Mouse (Mus musculus) cerebellum, postnatal 14 days (tissue): ENCODE results near the gene Per3.

Source experiments
- DNase-seq, 2 experiments: peaks; one replicate each; pipeline ENCODE4 v3.0.0; 2021; ENCODE audit warnings: mixed read lengths in 2 of 2

Gene Per3

GRCm38 (mm10) chr4:151044037-151044943 lies at the start of gene Per3:
Gene Per3, minus strand, starts transcription at chr4:151044665.
- DNase-seq: peak; percentile 99 to 100

GRCm38 (mm10) chr4:151089270-151089669 lies 44.8 kb upstream of the Per3 start, which contains the start of gene Gm13090:
Gene Gm13090, plus strand, starts transcription at chr4:151089570.
- DNase-seq: no peak

DNA sequence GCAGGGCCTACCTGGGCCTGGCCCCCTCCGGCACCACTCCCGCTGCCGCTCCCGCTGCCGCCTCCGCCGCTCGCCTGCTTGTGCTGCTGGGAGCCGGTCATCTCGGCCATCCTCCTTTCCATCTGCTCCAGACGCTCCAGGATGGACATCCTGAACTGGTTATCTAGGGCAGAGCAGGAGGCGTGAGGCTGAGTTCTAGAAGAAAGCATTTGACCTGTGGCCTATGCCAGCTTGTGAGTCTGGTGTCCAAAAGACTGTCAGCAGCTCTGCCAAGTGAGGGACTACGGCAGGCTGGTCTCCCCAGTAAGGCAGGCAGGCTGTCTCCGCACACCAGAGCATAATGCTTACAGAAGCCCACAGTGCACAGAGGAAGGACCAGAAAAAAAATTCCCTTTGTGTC lies 44.4 kb upstream of the Per3 start:
- peak; percentile 84 to 88 for DNase-seq

DNA sequence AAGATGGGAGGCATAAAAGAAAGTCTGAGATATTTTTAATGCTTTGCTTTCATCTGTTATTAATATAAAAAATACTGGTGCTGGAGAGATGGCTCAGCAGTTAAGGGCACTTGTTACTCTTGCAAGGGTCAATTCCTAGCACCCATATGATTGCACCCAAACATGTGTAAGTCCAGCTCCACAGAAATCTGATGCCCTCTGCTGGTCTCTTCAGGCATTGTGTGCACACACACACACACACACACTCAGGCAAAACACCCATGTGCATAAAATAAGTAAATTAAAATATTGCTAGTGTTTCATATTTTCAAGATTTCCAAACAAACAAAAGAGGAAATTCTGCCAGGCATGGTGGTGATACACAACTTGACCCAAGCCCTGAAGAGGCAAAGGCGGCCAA lies 42.9 kb upstream of the Per3 start:
- DNase-seq: peak; percentile 26 to 46

GRCm38 (mm10) chr4:151083027-151083426 lies 38.6 kb upstream of the Per3 start:
- DNase-seq: no peak

GRCm38 (mm10) chr4:151081977-151082376 lies 37.5 kb upstream of the Per3 start:
- DNase-seq: no peak

GRCm38 (mm10) chr4:151081355-151081754 lies 36.9 kb upstream of the Per3 start:
- DNase-seq: no peak

GRCm38 (mm10) chr4:151074817-151075216 lies 30.4 kb upstream of the Per3 start:
- DNase-seq: no peak

- DNase-seq: peak; percentile 94
These were observed 28.8 kb upstream of the Per3 start for GRCm38 (mm10) chr4:151073108-151073744.

DNA sequence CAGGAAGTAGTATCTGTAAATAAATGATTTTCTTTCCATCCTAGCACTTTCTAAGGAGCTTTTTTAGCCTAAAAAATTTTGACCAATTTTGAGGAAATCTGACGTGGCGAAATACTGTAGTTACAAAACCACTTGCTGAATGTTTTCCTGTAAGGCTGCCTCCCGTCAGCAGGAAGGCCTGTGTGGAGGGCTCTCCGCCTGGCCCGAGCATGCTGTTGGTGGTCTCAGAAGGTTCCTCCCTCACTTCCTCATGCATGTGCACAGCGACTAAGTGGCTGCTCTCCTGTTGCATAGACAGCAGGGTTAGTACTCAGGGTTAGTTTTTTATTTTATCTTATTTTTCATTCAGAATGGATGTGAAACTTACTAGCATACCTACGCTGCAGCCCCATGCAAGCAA lies 26.5 kb upstream of the Per3 start:
- no peak for DNase-seq

GRCm38 (mm10) chr4:151068751-151069150 lies 24.3 kb upstream of the Per3 start:
- no peak for DNase-seq

GRCm38 (mm10) chr4:151059566-151059965 lies 15.1 kb upstream of the Per3 start:
- peak in 1 of 2 experiments; percentile 51 for DNase-seq

DNA sequence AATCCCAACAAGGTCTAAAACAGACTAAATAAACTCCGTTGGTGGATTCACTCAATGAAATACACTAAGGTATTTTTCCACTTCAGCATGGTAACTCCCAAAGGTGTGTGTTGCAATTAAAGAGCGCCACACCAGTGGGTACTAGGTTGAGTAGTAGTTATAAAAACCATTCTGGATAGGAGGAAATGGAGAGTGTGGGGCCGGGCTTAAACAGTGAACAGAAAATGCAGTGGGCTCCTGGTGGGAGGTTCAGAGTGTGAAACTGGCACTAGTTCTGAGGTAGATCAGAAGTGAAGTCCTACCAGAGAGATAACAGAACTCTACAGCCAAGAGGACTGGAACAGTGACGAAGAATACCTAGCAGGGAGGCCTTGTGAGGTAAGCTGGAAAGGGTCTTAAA lies 14.2 kb upstream of the Per3 start:
- DNase-seq: peak in 1 of 2 experiments; percentile 27

DNA sequence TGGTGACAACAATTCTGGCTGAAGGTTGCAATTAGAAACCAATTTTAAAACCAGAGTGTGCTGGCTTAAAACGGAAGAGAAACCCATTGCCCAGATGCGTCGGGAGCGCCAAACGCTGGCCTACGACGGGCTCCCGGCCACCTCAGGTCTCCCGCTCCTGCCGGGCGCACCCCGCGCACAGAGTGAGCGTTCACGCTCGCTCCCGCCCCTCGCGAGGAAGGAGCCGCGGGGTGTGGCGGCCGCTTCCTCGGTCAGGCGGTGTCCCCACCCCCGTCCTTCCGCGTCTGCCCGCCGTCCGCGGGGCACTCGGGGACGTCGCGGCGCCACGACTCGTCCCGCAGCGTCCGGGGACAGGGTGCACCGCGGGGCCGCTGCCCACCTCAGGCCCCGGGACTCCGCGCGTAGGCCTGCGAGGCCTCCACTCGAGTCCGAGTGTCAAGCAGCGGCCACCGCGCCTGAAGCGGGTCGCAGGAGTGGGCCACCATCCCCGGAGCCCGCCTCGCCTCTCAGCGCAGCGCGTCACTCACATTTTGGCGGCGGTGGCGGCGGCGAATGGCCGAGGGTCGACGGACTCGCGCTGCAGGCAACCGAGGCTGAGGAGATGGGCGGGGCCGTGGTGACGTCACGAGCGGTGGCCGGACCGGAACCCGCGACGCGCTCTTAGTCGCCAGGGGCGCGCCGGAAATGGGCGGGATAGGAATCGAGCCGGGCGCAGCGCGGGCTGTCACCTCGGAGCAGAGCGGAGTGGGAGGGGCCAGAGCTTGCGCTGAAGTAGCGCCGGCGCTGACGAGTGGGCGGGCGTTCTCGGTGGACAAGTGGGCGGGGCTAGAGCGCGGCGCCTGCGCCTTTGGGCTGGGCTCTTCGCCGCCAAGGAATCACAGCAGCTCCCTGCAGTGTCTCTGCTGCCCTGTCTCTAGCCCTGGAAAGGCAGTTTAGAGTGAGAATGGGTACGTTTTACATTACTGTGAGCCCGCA lies 13.2 kb upstream of the Per3 start, which contains the start of gene Vamp3:
Gene Vamp3, minus strand, starts transcription at position 617 of the 975 bp plus-strand sequence.
- DNase-seq: peak; percentile 100

- DNase-seq: no peak
These were observed 6.7 kb upstream of the Per3 start for GRCm38 (mm10) chr4:151051162-151051561.

DNA sequence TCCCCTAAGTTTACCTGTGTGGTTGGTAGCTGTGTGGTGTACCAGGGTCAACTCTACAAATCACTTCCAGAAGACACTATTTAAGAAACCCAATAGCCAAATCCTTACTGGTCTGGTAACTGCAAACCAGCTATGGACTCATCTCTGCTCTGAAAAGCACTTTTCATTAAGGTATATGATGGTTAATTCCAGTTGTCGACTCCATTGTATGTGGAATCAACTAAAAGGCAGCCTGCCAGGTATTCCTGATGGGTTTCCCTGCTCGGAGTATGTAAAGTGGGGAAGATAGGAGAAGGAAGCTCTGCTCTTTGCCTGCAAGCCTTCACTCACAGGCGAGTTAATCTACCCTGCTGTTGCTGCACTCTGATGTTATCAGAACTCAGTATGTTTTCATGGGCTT lies 2.1 kb upstream of the Per3 start:
- DNase-seq: no peak

GRCm38 (mm10) chr4:151044944-151045570 lies 592 bp upstream of the Per3 start:
- peak in 1 of 2 experiments; percentile 37 for DNase-seq

- peak; percentile 42 to 43 for DNase-seq
These were observed 1.2 kb downstream of the Per3 start for GRCm38 (mm10) chr4:151043281-151043680.

DNA sequence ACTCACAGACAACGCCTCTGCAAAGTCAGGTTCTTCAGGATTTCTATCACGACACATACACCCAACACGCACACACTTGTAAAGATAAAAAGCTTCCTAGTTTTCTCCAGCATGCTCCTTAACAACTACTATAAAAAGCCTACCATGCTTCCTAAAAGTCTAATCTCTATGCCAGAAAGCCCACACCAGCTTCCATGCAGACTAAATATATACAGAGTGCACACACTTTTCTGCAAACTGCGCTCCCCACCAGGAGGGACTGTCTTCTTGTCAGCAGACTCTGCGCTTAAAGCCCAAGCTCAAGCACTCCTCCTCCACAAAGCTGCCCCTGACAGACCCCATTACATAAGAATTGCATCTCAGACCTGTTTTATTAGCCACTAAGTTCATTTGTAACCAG lies 3.0 kb downstream of the Per3 start:
- DNase-seq: no peak

- no peak for DNase-seq
These were observed 6.7 kb downstream of the Per3 start for GRCm38 (mm10) chr4:151037800-151038199.

GRCm38 (mm10) chr4:151036521-151036920 lies 7.9 kb downstream of the Per3 start:
- no peak for DNase-seq

- DNase-seq: peak; percentile 52 to 60
These were observed 17.5 kb downstream of the Per3 start for GRCm38 (mm10) chr4:151027001-151027400.
